Mouse (Mus musculus): ENCODE data around the gene Pepd.
A peak's percentile ranks its signal among the peaks of the same experiment; 100 is the strongest.

The Pepd gene

GRCm38 (mm10) chr7:34983702-34984475 lies 71.7 kb downstream of the Pepd start:
- no peak for DNase-seq (ENCODE audit: low spot score)

GRCm38 (mm10) chr7:34984526-34985133 lies 72.5 kb downstream of the Pepd start:
- DNase-seq (ENCODE audit: low spot score), result no peak

GRCm38 (mm10) chr7:34985216-34985615 lies 73.0 kb downstream of the Pepd start:
- DNase-seq (ENCODE audit: low spot score), result no peak

GRCm38 (mm10) chr7:34985646-34986045 lies 73.5 kb downstream of the Pepd start:
- no peak for DNase-seq (ENCODE audit: low spot score)

GRCm38 (mm10) chr7:34986575-34987150 lies 74.5 kb downstream of the Pepd start:
- no peak for DNase-seq (ENCODE audit: low spot score)

- DNase-seq (ENCODE audit: low spot score), result no peak
These were observed 75.1 kb downstream of the Pepd start for GRCm38 (mm10) chr7:34987258-34987657.

- no peak for DNase-seq (ENCODE audit: low spot score)
These were observed 76.3 kb downstream of the Pepd start for GRCm38 (mm10) chr7:34988488-34988887.

- DNase-seq (ENCODE audit: low spot score), result no peak
These were observed 79.6 kb downstream of the Pepd start for GRCm38 (mm10) chr7:34991731-34992246.

- no peak for DNase-seq (ENCODE audit: low spot score)
These were observed 80.6 kb downstream of the Pepd start for GRCm38 (mm10) chr7:34992766-34993165.

- DNase-seq (ENCODE audit: low spot score), result no peak
These were observed 83.9 kb downstream of the Pepd start for GRCm38 (mm10) chr7:34995872-34996662.

GRCm38 (mm10) chr7:35000839-35001238 lies 88.7 kb downstream of the Pepd start:
- peak; percentile 52 for DNase-seq (ENCODE audit: low spot score)

- no peak for DNase-seq (ENCODE audit: low spot score)
These were observed 91.1 kb downstream of the Pepd start for GRCm38 (mm10) chr7:35003171-35003737.

- DNase-seq (ENCODE audit: low spot score), result no peak
These were observed 94.5 kb downstream of the Pepd start for GRCm38 (mm10) chr7:35006661-35007060.

- no peak for DNase-seq (ENCODE audit: low spot score)
These were observed 101.0 kb downstream of the Pepd start for GRCm38 (mm10) chr7:35013228-35013627.

GRCm38 (mm10) chr7:35015252-35015651 lies 103.1 kb downstream of the Pepd start:
- no peak for DNase-seq (ENCODE audit: low spot score)

GRCm38 (mm10) chr7:35021365-35021764 lies 109.2 kb downstream of the Pepd start:
- no peak for DNase-seq (ENCODE audit: low spot score)

- no peak for DNase-seq (ENCODE audit: low spot score)
These were observed 111.1 kb downstream of the Pepd start for GRCm38 (mm10) chr7:35023251-35023650.

- DNase-seq (ENCODE audit: low spot score), result no peak
These were observed 112.2 kb downstream of the Pepd start for GRCm38 (mm10) chr7:35024426-35024825.

GRCm38 (mm10) chr7:35025409-35026275 lies 113.5 kb downstream of the Pepd start:
- peak; percentile 89 for DNase-seq (ENCODE audit: low spot score)

GRCm38 (mm10) chr7:35026276-35026630 lies 114.1 kb downstream of the Pepd start:
- DNase-seq (ENCODE audit: low spot score), result no peak

- DNase-seq (ENCODE audit: low spot score), result peak; percentile 71
These were observed 114.7 kb downstream of the Pepd start for GRCm38 (mm10) chr7:35026838-35027291.
